Mouse (Mus musculus) gastrocnemius, postnatal 10 days (tissue): Measurements from ENCODE around the gene Fmn2. TPM values are rescaled to one million over a fixed set of nuclear protein-coding genes. Genes with fewer than 3 reads are reported as not detected.
A peak's percentile ranks its signal among the peaks of the same experiment; 100 is the strongest.

Experiments used
- DNase-seq: peaks from one replicate; pipeline ENCODE4 v3.0.0; 2021; ENCODE audit warnings: mixed read lengths
- total RNA-seq, 2 experiments: library from RNA; stranded (reverse); gene quantifications; 2 replicates each; pipeline ENCODE4 v1.2.3; 2021

Gene Fmn2
- total RNA-seq, 2 experiments from 2014 or later: 1.2 to 1.6 TPM

- DNase-seq: no peak
These were observed 287.0 kb downstream of the Fmn2 start for GRCm38 (mm10) chr1:174788617-174789016.

- no peak for DNase-seq
These were observed 310.2 kb downstream of the Fmn2 start for GRCm38 (mm10) chr1:174811846-174812245.

- DNase-seq: no peak
These were observed 324.9 kb downstream of the Fmn2 start for GRCm38 (mm10) chr1:174826562-174826961.

- DNase-seq: no peak
These were observed 335.2 kb downstream of the Fmn2 start for GRCm38 (mm10) chr1:174836861-174837260.

GRCm38 (mm10) chr1:174844786-174845185, 343.2 kb downstream of the Fmn2 start:
- no peak for DNase-seq

- no peak for DNase-seq
These were observed 354.6 kb downstream of the Fmn2 start for GRCm38 (mm10) chr1:174856188-174856587.

- peak; percentile 27 for DNase-seq
These were observed 358.9 kb downstream of the Fmn2 start for GRCm38 (mm10) chr1:174860407-174861118.

Other genes with a start within 250 kb of the Fmn2 start
- not detected for gene Olfr419, start 249.8 kb upstream of the Fmn2 start, total RNA-seq
- gene Mptx1, start 171.3 kb upstream of the Fmn2 start, total RNA-seq: not detected
- not detected for gene Olfr417, start 136.7 kb upstream of the Fmn2 start, total RNA-seq
- not detected for gene Olfr248, start 110.8 kb upstream of the Fmn2 start, total RNA-seq
- not detected for gene Olfr414, start 77.8 kb upstream of the Fmn2 start, total RNA-seq
- not detected for gene Olfr220, start 59.7 kb upstream of the Fmn2 start, total RNA-seq